Mouse (Mus musculus) left cerebral cortex, postnatal 14 days (tissue): ENCODE results near the gene Hnrnpul1. TPM values are rescaled to one million over a fixed set of nuclear protein-coding genes. Genes with fewer than 3 reads are reported as not detected.
A peak's percentile ranks its signal among the peaks of the same experiment; 100 is the strongest.

Source experiments
- DNase-seq, 2 experiments: peaks; one replicate each; pipeline ENCODE4 v3.0.0; 2021 to 2022; ENCODE audit warnings: low spot score in 2 of 2, mixed read lengths in 1 of 2
- intact Hi-C: fragments of 180-260 bp; cut with DNase I; formaldehyde crosslinking; loops from one replicate; pipeline ENCODE4 v1.15.1; 2025
- total RNA-seq, 2 experiments: library from RNA; stranded (reverse); gene quantifications; 2 replicates each; pipeline ENCODE4 v1.2.3; 2021

Gene Hnrnpul1
- total RNA-seq, 2 experiments from 2014 or later, result 102 to 103 TPM

DNA sequence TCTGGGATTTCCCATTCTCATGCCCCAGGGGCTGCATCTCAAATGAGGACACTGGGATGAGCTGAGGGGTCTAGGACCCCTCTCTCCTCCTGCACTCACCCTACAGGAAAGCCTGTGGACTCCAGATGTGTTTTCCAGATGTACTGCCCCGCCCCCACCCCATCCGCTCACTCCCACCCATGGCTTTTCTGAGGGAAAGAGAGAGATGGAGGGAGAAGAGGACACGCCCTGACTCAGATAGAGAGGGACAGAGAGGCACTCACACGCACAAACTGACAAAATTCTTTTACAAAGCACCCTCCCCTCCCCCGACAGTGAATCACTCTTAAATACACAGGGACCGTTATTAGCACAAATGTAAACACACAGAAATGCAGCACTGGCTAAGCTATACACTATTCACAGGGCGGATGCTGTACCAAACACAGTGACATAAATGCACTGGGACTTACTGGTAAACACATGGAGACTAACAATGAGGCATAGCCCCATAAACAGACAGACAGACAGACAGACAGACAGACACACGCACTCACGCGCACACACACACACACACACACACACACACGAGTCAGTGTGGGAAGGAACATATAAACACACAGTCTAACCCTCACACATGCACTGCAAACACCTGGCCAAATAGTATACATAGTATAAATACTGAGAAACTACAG, 27.5 kb upstream of the Hnrnpul1 start:
- no peak for DNase-seq
- intact Hi-C loops, result no loop called here

DNA sequence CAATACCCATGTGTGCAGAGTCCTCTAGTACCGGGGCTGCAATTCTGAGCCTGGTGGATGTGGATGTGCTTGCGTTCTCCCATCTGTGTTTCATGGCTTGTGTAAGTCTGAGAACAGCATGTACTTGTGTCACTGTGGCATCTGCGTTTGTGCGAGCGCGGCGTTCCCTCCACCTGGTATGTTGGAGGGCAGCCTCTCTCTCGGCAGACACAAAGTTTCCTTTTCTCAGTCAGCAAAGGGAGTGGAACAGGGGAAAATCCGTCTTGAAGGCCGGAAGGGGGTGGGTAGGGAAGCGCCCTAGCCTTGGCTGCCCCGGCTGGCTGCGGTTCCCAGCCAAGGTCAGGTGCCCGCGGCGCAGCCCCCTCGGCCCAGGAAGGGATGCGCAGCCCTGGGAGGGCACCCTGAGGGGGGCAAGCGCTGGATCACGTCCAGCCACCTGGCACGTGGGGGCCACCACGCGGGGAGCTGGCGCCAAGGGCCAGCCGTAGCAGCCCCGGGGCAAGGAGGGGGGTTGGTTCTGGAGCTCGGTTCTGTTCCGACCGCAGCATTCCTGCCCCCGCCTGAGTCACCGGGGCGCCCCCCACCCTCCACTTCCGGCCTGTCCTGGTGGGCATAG, 26.9 kb upstream of the Hnrnpul1 start:
- DNase-seq, result peak; percentile 35 to 85
- intact Hi-C loops, result no loop called here

DNA sequence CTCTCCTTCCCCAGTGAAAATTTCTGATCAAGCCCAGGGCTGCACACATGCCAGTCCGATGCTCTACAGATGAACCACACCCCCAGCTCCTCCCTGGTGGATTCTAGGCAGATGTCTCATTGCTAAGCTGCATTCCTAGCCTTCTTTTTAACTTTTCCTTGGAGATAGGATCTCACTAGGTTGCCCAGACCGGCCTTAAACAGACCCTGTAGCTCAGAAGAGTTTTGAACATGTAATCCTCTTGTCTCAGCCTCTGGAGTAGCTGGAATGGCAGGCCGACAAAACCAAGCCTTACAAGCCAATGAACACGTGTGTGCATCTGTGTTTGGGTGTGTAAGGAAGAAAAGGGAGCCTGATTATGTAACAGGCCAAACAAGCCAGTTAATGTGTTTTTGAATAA, 26.2 kb upstream of the Hnrnpul1 start:
- intact Hi-C loops, result no loop called here
- DNase-seq, result no peak

DNA sequence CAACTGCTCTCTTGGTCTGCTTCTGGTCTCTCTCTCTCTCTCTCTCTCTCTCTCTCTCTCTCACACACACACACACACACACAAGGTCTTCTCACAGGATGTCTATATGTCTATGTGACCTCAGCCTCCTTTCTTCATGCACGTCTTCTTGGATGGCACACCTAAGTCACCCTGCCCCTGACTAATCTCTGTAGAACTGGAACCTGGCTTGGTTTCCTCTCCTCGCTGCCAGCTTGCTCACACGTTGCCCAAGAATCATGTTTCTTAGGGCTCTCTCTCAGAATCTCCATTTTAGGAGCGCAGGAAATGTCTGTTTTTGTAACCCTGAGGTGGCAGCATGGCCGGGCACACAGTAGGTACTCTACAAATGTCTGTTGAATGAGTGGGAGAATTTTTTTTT, 25.5 kb upstream of the Hnrnpul1 start:
- intact Hi-C loops, result no loop called here
- DNase-seq, result no peak

DNA sequence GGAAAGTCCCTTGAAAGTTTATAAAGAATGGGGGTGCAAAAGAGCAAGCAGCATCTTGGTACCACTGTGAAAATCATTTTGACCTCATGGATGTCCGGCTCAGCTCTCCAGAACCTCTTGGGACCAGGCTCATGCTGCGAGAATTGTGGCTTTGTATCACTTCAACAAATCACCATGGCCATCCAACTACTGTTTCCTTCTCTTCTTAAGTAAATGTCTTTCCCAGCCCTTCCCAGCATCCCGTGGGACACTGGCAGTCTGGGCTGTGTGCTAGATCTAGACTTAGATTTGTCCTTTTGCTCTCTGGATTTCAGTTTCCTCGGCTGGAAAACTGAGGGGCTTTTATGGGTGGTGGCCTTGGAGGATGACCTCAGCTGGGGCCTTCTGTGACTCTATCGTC, 13.7 kb upstream of the Hnrnpul1 start:
- intact Hi-C loops, result no loop called here

DNA sequence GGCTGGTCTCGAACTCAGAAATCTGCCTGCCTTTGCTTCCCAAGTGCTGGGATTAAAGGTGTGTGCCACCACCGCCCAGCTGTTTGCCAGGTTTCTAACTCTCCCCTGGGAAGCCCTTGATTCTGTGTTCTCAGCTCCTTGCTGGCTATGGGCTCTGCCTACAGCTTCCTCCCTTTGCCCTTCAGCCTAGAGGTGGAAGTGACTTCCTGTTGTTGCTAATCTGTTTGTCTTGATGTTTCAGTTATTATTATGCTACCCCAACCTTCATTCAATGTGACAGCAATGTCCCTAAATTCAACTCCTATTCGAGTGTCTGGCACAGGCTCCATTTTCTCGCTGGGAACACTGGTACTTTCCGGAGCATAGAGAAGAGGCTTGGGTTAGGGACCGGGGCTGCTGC, 11.6 kb upstream of the Hnrnpul1 start:
- no peak for DNase-seq
- intact Hi-C loops, result no loop called here

More for the DNA sequence above, 13.7 kb upstream of the Hnrnpul1 start:
- DNase-seq, result no peak

DNA sequence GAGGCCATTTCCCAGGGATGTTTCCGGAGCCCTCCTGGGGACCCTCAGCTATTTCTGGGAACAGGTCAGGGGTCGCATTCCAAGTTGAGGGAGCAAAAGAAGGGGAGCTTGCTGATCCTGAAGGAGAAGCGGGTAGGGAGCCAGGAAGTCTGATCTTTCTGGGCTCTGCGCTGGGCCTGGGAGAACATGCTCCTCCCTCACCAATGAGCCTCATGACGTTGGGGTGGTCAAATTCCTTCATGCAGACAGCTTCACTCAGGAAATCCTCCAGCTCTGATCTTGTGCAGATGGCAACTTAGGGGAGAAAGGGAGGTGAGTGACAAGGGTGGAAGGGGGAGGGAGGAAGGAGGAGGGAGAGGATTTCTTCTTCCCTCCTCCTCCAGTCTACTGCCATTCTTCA, 9.7 kb upstream of the Hnrnpul1 start:
- no peak for DNase-seq
- intact Hi-C loops, result no loop called here

DNA sequence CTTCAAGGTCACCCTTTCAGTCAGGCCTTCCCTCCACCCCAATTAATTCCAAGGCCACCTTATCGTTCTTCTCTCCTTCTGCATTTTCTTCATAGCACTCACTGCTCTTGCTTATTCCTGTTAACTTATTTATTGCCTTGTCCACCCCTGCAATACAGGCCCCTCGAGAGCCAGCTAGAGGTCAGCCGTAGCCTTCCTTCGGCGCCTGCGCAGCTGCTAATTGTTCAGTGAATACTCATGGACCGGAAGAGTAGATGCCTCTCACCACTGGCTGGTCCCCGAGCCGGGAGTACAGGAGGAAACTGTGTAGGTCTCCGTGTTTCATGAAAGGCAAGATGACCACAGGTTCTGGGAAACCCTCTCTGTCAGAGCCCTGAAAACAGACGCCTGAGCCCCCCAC, 9.1 kb upstream of the Hnrnpul1 start:
- DNase-seq, result no peak
- intact Hi-C loops, result no loop called here

DNA sequence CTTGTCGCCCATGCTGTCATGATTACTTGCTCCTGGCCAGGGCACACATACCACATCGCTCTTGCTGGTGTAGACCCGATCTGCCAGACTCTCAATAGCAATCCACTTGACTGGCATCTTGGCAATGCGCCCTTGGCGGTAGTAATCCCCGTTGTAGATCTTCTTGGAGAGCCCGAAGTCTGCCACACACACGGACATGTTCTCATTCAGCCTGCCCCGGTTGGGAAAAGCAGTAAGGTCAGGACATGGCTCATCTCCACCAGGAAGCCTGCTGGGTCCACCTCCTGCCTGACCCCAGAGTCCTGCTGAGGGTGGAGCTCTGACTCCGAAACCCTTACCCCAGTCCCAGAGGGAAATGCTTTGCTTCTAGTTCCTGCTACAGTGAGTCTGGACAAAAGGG, 6.8 kb upstream of the Hnrnpul1 start:
- intact Hi-C loops, result no loop called here
- peak in 1 of 2 experiments; percentile 16 for DNase-seq

DNA sequence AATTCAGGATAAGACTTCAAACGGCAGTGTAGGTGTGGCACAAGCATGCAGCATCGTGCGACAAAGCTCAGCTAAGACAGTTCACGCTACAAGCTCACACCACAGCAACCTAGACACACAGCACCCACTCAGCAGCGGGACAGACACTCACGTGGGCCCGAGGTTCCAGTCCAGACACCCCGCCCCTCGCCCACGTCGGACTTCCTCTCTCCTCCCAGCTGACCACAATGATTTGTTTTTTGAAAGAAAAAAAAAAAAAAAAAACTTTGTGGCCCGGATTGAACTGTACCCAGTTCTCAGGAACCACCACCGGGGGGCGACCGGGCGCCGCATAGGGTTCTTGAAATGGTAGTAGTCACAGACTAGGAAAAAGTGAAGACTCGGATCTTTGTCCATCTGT, 1.5 kb upstream of the Hnrnpul1 start:
- DNase-seq, result peak; percentile 92 to 96
- intact Hi-C loops, result loop anchor here (1.0 kb wide), 1 partner anchor 49 kb away; no protein-coding TSS in a partner anchor

DNA sequence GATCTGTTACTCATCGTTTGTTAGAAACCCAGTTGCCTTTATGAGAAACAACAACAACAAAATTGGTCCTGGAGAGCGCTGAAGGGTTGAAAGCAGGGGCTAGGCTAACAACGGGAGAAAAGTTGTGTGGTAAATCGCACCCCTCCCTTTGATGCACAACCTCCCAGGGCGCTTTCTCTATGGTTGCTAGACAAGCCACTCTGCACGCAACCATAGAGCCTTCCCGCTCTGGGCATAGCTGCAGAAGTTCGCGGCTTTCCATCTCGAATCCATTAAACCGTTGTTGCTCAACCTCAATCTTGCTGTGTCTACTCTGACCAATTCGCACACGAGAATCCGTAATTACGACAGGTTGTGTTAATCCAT, 894 bp upstream of the Hnrnpul1 start:
- DNase-seq, result peak; percentile 68 to 85
- intact Hi-C loops, result no loop called here

DNA sequence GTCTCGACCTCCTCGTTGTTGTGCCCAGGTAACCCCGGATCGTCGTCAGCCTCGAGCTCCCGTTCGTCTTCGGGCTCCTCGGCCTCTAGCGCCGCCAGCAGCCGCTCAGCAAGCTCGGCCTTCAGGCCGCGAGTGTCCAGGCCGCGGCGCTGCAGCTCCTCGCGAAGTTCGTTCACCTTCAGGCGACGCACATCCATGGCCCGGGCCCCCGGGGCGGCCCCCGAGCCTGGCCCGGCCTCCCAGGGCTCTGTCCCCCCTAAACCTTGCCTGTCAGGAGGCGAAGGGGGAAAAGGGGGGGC, 169 bp downstream of the Hnrnpul1 start:
- intact Hi-C loops, result no loop called here
- DNase-seq, result no peak

DNA sequence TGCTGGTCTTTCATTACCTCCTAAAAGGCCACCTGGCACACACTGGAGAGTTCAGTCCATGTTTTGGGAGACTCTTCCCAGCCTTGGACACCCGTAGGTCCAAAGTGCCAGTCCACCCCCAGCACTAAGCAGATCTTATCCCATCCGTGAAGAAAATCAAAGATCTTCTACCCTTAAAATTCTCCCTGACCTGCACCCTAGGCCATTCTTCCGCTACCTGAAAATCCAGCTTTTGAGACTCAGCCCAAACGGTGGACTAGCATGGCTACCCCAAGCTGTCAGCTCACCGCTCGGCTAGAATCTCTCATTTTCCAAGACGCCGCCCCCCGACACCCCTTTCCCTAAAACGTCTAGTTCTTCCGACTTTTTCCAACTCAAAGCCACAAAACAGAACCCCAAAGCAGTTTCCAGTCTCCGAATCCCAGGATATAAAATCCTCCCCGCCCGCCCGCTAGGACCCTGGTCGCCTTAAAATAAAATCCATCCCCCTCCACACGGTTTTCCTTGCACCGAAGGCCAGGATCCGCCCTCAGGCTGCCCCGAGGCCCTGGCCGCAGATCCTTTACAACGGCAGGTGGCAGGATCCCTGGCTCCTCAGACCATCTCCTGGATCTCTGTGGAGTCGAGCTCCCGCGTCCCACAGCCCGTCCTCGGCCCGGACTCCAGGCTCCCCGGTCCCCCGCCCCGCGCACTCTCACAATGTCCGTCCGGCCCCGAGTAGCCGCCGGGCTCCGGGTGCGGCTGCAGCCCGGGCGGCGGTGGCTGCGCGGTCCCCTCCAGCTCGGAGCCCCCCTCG, 716 bp downstream of the Hnrnpul1 start:
- intact Hi-C loops, result no loop called here
- peak; percentile 24 to 36 for DNase-seq

DNA sequence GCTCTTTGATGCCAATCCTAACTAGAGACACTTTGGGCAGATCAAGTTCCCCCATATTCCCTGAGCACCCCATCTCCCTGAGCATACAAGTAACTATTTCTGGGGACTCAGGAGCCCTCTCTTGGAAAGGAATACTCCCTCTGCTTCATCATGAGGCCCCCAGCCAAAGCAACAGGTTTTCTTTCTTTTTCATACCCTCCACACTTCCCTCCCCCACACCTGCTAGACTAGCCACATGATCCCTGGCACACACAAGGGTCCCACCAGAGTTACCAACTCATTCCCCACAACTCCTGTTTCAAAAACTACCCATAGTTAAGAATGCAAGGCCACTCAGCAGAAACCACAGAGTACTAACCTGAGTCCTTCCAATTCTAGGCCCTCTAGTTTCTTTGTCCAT, 1.5 kb downstream of the Hnrnpul1 start:
- no peak for DNase-seq
- intact Hi-C loops, result no loop called here

DNA sequence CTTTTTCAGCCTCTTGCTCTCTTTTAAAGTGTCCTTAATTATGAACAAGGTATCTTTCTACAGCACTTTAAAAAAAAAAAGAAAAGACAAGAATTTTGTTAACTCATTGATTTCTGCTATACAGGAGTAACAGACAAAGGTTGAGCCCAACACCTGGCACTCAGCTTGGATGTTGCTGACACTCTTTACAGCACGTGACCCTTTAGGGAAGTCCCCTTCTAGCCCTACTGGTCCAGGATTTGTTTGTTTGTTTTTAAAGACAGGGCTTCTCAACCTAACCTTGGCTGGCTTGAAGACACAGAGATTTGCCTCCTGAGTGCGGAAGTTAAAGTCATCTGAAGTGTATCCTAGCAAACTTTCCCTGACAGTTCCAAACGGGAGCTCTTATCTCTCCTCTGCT, 7.7 kb downstream of the Hnrnpul1 start:
- intact Hi-C loops, result no loop called here
- DNase-seq, result no peak

DNA sequence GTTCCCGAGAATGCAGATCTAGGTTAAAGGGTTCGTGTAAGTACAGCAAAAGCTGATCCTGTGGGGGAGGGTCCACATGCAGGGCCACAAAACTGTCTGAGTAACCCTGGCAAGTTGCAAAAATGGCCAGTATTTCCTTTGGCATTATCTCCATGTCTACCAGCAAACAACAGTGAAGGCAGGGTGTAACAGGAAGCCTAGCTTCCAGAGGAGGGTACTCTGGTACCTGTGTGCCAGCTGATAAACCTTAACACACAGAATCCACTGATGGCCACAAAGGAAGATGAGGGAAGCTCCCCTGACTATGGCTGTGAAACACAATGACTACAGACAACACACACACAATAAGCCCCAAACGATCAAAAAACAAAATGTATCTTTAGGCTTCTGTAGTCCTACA, 16.3 kb downstream of the Hnrnpul1 start:
- no peak for DNase-seq
- intact Hi-C loops, result no loop called here

DNA sequence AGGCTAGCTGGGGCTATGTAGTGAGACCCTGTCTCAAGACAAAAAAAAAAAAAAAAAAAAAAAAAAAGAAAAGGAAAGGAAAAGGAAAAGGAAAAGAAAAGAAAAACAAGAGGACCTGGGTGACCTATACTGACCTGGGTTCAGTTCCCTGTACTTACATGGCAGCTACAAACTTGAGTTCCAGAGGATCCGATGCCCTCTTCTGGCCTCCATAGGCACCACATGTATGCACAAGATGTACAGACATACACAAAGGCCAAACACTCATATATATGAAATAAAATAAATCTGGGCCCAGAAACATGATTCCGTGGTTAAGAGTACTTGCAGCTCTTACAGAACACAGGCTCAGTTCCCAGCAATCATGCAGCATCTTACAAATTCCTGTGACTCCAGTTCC, 17.6 kb downstream of the Hnrnpul1 start:
- intact Hi-C loops, result no loop called here

DNA sequence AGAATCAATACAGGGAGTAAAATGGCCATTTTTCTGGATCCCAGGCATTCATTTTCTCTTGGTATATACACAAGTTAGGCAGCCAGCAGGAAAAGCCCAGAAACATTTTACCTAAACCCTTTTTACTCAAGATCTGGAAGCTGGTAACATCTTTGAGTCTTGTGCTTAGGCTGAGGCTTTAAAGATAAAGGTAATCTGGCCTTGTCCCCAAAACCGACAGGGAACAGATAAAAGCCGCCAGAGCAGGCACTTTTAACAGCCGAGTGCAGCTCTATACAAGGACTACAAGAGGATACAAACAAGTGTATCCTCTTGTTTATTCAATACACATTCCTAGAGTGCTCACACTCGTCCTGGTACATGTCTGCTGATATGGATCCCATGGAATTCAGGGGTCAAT, 19.6 kb downstream of the Hnrnpul1 start:
- no peak for DNase-seq
- intact Hi-C loops, result no loop called here

More for the DNA sequence above, 17.6 kb downstream of the Hnrnpul1 start:
- no peak for DNase-seq

DNA sequence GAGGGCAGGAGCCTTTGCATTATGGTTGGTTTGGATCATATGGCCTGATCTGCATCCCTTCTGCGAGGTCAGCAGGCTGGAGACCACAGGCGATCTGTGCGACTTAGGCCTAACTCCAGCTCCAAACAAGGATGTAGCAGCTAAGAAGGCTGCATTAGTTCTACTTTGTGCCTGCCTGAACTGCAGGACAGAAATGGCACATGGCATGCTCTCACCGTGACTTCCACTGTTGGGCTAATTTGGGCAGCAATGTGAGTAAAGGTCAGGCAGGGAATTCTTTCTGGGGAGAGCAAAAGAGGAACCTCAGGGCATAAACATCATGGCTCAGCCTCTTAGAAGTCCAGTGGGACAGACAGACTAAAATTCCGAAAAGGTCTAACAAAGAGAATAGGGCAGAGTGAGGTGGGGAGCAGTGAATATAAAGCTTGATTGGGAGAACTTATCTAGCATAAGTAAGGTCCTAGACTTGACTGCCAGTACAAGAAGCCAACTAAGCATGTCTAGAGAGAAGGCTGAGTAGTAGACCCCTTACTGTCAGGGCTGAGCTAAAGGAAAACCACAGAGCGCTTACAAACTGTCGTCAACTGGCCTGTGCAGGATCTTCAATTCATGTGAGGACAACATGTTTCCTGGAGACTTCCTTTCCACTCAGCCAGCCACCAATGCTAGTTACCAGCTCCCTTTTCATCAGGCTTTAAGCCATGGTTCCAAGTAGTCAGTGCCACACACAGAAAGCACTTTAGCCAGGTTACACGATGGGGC, 23.1 kb downstream of the Hnrnpul1 start:
- DNase-seq, result no peak
- intact Hi-C loops, result no loop called here

DNA sequence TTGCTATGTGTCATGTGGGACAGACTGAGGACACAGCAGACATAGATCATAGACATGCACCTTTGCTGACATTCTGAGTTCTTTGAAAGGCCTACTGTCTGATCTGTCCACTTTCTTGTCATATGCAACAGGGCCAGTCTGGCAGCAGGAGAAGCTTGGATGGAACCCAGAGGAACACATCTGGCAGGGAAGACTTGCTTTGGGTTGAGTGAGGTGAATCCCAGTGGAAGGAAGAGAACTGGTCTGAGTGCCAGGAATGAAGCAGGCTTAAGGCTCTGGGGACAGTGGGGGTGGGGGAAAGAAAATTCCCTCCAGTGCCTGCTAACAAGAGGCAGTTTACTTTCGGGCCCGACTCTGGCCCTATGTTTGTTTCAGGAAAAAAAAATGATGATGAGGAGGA, 24.7 kb downstream of the Hnrnpul1 start:
- no peak for DNase-seq
- intact Hi-C loops, result no loop called here
